Mouse (Mus musculus): ENCODE data around the gene Myo9a.

DNA sequence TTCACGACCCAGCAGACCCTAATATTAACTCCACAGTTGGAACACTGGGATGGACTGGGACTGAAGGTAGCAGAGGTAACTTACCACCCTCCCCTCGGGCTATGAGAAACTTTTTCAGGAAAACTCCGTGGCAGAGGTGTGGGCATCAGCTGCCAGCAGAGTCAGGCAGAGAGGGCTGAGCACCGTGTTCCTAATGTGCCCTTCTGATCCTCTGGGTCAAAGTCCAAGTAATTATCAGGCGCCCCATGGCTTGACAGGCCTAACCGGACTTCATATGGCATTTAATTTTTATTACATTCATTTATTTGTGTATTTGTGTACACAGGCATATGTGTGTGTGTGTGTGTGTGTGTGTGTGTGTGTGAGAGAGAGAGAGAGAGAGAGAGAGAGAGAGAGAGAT is 47.6 kb upstream of the Myo9a start:
- no peak for TF ChIP-seq CTCF (IDR thresholded peaks at IDR 0.05; ENCODE audit: low read depth, low read length)
- no peak for TF ChIP-seq POLR2A (IDR thresholded peaks at IDR 0.05; ENCODE audit: extremely low read depth, insufficient read depth, low read length)

All from liver, adult 2 months (tissue).